Mouse (Mus musculus): ENCODE results near the gene Pgm5. TPM values are rescaled to one million over a fixed set of nuclear protein-coding genes. Genes with fewer than 3 reads are reported as not detected.
"Not testable (repeated sequence)": the region's sequence is repeated elsewhere in the genome, so short reads cannot be mapped to it uniquely, and the experiment has no call there.

Pgm5 gene
- 1 to 10 TPM; 5.0 to 6.8 (median 6.3) TPM for total RNA-seq (2022)

DNA sequence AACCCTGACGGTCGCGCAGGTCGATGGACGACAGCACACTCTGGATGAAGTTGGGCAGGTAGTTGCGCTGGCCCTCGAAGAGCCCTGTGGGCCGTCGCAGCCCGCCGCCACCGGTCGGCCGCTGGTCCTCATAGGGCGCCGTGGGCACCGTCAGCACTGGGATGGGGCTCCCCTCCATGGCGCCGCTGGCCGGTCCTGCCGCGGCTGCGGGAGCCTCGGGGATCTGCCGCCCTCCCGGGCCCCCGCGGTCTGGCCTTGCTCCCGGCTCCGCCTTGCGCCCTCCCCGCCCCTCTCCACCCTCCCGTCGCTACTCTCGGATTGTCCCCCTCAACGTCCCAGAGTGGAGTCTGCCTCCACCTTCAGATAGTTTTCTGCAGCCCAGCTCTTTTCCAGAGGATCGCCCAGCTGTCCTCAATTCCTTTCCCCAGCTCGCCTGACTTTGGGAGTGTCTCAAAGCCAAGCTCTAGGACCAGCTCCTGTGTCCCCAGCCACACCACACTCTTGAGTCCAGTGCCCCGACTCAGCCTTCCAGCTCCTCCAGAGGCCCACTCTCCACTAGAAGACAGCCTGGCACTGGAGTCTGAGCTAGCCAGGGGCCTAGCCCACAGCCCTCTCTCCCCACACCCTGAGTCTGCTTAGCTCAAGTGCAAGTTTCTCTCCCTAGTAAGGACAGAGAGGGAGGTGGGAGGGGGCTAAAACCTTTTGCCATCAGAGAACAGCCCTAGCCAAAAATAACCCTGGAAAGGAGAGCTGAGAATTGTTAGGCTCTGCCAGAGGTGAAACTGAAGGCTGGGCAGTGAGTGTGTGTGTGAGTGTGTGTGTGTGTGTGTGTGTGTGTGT is at the start of gene Pgm5:
TSS of gene Pgm5 (minus strand) at position 244 of the 840 bp plus-strand sequence.
- no peak for DNase-seq (ENCODE audit: low spot score in 2 of 2)

DNA sequence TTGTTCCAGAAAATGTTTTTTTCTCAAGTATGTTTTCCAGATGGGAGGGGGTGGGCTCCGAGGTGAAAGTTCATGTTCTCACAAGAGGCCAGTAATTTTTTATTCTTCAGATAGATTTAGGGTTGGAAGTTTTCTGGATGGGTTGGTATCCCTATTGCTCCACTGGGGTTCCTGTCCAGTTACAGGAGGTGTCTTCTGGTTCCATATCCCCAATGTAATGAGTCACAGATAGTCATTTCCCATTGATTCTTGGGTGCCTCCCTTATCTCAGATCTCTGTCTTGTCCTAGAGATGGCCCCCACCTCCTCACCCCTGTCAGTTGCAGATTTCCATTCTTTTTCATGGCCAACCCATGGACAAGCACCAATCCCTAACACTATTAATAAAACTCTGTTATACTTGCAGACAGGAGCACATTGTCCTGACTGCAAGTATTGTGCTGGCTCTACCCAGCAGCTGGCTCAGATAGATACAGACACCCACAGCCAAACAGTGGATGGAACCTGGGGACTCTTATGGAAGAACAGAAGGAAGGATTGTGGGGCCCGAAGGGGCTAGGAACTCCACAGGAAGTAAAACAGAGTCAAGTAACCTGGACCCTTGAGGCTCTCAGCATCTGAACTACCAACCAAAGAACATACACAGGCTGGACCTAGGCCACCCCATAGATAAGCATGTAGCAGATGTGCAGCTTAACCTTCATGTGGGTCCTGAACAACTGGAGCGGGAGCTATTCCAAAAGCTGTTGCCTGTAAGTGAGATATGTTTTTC is 46.9 kb upstream of the Pgm5 start:
- no peak for DNase-seq (ENCODE audit: low spot score in 2 of 2)

- DNase-seq (ENCODE audit: low spot score in 2 of 2), result no peak
These were observed 46.0 kb upstream of the Pgm5 start for GRCm38 (mm10) chr19:24907655-24908054.

- no peak for DNase-seq (ENCODE audit: low spot score in 2 of 2)
These were observed 41.2 kb upstream of the Pgm5 start for GRCm38 (mm10) chr19:24902821-24903220.

DNA sequence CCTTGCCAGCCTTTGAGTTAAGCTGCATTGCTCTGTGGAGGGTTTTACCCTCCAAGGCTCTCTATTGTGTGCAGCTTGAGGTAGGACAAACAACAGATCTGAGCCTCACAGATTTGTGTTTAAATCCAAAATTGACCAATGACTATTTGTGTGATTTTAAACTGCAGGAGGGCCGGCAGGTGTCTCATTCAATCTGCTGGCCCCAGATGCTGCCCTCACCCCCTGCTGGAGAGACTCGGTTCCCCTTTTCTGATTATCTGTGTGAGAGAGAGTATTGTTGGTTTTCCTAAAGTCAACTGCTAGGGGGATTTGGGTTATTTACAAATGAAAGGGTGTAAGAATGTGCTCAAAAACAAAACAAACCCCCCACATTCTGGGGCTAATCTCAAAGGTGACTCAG is 40.6 kb upstream of the Pgm5 start:
- no peak for DNase-seq (ENCODE audit: low spot score in 2 of 2)

DNA sequence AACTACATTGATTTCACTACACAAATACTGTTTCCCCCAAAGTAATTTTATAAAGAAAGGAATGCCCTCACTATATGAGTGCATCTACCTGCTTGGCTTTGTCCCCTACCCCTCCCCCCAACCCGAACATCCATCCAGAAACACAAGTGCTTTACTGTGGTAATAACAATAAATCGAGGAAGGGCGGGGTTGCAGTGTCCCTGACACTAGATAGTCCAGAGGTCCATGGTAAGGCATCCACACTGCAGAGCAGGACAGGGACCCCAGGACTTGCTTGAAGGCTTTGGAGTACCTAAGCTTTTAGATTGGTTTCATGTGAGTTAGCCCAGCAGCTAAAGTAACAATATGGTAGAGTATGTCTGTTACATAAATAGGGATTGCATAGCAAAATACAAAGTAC is 40.0 kb upstream of the Pgm5 start:
- no peak for DNase-seq (ENCODE audit: low spot score in 2 of 2)

- no peak for DNase-seq (ENCODE audit: low spot score in 2 of 2)
These were observed 39.0 kb upstream of the Pgm5 start, which contains the start of gene Foxd4 for GRCm38 (mm10) chr19:24900581-24901220. Foxd4 (minus strand) TSS chr19:24901197.

GRCm38 (mm10) chr19:24899578-24900544 is 38.2 kb upstream of the Pgm5 start:
- no peak for DNase-seq (ENCODE audit: low spot score in 2 of 2)

DNA sequence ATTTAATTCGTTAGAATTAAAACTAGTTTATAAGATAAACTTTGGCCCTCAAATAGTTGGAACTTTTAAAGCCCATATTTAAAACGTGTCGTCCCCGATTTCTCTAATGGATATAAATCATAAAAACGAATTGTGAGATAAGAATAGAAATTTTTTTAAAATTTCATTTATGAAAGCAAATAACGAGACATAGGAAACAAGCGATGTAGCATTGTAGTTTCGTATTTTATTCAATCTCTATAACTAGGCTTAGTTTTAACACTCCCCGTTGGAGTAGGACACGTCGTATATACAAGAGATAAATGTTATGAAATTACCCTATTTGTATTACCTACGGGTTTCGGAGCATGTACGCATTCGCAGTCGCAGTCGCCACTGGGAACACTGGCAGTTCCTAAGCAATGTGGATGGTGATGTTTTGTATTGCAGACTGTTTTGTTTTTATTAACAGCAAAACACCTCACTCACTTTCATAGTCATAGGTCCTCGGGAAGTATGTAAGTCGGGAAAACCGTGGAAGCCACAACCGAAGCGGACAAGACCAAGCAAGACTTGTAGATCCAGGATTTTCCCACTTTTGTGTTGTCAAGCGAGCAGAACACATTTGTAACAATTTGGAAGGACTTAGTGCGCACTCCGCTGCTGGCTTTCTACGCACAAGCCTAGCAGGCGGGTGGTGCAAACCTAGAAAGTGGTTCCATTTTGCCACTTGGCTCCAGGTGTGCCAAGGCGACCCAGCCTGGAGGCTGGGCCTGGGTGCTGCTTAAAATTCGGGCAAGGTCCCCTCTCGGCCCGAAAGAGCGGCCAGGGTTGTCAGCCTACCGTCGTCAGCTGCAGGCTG is 37.3 kb upstream of the Pgm5 start:
- DNase-seq (ENCODE audit: low spot score in 2 of 2), result no peak

DNA sequence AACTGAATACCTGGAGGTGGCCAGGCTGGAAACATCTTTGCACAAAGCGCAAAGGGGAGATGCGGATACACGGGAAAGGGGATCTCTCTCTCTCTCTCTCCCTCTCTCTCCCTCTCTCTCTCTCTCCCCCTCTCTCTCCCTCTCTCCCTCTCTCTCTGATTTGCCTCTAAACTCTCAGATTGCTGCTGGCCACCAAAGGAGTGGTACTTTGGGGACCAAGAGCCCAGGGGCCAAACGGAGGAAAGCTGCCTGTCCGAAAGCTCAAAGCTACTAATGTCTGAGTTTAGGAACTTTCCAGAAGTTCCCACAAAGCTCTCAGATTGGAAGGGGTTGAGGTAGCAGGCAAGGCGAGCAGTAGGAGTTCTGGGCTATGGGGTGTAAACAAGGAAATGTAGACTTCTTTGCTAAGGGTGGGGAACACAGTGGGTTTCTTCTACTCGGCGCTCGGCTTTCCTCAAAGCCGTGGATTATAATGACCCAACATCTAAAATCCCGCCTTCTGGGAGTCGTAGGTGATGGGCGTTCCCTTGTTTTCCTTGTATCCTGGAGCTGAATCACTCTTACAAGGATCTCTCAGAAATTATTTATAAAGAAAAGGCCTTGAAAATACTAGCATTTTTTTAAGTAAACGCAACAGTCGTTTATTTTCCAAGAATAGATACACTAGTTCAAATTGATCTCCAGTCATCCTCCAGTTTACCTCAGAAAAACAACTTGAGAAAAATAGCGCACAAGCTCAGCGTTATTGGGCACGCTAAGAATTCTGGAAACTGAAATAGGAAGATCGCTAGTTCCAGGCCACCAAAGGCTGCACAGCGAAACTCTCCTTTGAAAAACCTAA is 36.5 kb upstream of the Pgm5 start:
- no peak for DNase-seq (ENCODE audit: low spot score in 2 of 2)

DNA sequence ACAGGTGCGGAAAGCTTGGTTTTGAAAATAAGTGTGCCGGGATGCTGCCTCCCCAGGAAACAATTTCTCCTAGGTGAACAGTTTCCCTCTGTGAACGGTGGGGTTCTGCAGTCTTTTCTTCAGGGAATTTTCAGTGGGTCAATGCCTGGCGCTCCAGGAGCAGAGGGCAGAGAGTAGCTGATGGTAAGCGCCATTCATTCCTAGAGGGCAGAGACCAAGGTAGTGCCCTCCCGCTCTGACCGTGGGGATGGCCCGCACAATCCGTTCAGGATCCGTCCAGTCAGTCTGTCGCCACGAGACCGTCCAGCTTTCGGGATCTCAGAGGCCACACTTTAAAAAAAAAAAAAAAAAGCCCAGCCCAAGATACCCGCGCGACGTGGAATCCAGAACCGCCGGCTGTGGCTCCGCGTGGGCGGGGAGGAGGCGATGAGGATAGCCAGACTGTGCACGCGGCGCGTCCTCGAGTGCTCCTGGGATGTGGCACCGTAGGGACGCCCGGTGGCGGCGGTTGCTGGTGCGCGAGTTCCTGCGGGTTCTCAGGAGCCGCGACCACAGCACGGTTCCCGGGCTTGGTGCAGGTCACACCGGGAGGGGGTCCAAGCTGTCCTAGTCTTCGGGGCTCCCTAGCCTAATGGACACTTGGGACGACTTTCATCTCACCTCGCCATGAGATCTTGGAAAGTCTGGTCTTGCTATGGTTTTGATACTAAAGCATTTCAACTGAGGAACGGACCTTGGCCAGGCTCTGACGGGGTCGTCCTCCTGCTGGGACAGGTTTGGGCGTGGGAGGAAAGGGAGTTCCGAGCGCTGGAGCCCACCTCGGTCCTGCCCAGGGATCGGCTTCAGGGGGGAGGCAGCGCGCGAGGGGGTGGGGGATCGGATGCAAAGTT is 35.6 kb upstream of the Pgm5 start:
- DNase-seq (ENCODE audit: low spot score in 2 of 2), result no peak

DNA sequence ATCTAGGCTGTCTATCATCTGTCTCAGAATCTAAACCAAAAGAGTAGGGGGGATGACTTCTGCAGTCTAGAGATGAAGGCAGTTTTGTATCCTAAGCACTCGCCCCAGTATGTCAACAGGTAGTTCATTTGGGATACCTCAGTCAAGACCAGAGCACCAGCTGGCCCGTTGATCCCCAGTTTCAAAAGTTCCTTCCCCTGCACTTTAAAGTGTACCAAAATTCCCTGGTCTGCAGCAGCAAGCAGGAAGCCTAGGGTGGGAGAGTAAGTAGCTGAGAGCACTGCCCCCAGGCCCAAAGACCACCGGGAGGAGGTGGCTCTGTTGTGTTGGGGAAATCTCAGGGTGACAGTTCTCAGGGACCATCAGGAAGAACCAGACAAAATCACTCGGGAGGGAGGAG is 34.9 kb upstream of the Pgm5 start:
- no peak for DNase-seq (ENCODE audit: low spot score in 2 of 2)

DNA sequence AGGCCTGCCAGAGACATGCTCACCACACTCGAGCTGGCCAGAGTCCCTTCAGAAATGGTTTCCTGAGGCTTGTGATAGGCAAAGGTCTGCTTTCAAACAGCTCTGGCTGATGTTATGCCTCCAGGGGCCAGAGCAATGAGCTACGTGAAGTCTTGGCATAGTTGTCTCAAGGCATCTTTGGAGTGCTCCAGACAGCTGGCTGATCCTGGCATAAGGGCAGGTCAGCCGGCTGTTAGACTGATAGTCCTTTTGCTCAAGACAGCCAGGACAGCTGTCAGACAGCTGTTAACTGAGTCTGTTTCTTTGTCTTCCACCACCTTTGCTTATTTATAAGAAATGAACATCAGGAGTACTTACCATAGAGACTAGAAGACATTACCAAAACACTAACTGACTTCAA is 25.2 kb upstream of the Pgm5 start:
- no peak for DNase-seq (ENCODE audit: low spot score in 2 of 2)

DNA sequence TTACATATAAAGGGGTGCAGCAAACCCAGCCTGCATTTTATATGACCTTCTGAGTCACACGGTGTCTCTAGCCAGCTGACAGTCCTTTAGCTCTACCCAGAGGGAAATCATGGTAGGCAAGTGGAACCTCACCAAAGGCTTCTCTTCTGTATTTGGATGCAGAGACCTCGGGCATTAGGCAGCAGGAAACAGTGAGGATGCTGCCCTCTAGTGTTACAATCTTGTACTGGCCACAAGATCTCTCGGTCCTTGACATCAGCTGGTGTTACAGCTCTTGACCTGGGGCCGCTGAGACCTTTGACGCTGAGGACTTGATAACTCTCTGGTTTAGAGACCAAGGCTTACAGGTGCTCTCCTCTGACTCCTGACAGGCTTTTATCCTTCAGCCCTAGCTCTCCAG is 23.8 kb upstream of the Pgm5 start:
- DNase-seq (ENCODE audit: low spot score in 2 of 2), result no peak

DNA sequence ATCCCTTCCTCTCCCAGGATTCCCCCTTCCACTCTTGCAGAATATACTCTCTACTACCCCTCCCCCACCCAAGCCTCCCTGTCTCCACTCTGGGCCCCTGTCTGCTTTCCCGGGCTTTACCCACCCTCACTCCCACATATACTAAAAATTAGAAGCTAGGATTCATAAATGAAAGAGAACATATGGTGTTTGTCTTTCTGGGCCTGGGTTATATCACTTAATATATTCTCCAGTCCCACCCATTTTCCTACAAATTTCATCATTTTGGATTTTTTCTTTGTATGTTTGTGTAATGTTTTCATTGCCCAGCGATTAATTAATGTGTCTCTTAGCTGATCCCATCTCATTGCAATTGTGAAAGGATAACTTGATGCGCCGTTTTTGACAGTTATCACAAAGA is 19.6 kb upstream of the Pgm5 start:
- DNase-seq (ENCODE audit: low spot score in 2 of 2), result no peak

GRCm38 (mm10) chr19:24875129-24875870 is 13.6 kb upstream of the Pgm5 start, which contains the start of gene Gm10053:
Gm10053 (plus strand) TSS chr19:24875686.
- DNase-seq (ENCODE audit: low spot score in 2 of 2), result not testable (repeated sequence)

DNA sequence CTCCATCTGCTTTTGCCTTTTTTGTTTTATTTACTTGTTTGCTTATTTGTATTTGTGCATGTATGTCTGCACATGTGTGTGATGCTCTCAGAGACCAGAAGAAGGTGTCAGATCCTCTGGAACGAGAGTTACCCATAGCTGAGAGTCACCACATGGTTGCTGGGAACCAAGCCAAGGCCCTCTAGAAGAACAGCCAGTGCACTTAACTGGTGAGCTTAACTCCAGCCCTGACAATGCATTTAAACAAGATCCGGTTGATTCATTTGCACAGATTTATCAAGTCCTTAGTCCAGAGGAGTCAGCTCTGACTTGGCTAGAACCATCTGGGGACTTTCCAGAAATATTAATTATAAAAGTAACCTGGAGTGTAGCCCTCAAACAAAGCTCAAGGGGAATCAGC is 12.2 kb upstream of the Pgm5 start:
- no peak for DNase-seq (ENCODE audit: low spot score in 2 of 2)

Data from left cerebral cortex, adult 8-10 months (tissue).